Mouse (Mus musculus) liver, adult 2 months (tissue): ENCODE data around the gene Zbtb20.

Experiments used
- CTCF ChIP-seq: fragments of 200-500 bp; IDR thresholded peaks from 2 replicates; pipeline ENCODE4 v1.5.1; 2011; ENCODE audit warnings: low read depth, low read length, control low read depth
- POLR2A ChIP-seq: fragments of 200-500 bp; IDR thresholded peaks from 2 replicates; pipeline ENCODE4 v1.6.1; 2011; ENCODE audit warnings: low read length, control low read depth; ENCODE audit not compliant: insufficient read depth; ENCODE audit errors: extremely low read depth

GRCm38 (mm10) chr16:43534103-43534502, 658.4 kb downstream of the Zbtb20 start:
- TF ChIP-seq CTCF (no peak), POLR2A (no peak)
